Mouse (Mus musculus) intestine, embryonic 15.5 days (tissue): ENCODE results near the gene Iqschfp. TPM values are rescaled to one million over a fixed set of nuclear protein-coding genes. Genes with fewer than 3 reads are reported as not detected.

Experiments
- ATAC-seq: fragments of 200-750 bp; cut with Nextera tagmentation; 2 replicates; pipeline ENCODE4 v1.8.0; 2017; ENCODE audit warnings: moderate TSS enrichment, moderate library complexity
- H3K27ac ChIP-seq: fragments of 300-500 bp; sonication (generic); 2 replicates; pipeline ENCODE4 v1.5.1; 2015; ENCODE audit warnings: mild to moderate bottlenecking, inconsistent platforms
- H3K27me3 ChIP-seq: fragments of 300-500 bp; sonication (generic); replicated peaks from 2 replicates; pipeline ENCODE4 v1.6.1; 2015; ENCODE audit warnings: inconsistent platforms
- H3K36me3 ChIP-seq: fragments of 300-500 bp; sonication (generic); 2 replicates; pipeline ENCODE4 v1.6.1; 2015; ENCODE audit warnings: inconsistent platforms
- H3K4me1 ChIP-seq: fragments of 300-500 bp; sonication (generic); replicated peaks from 2 replicates; pipeline ENCODE4 v1.6.1; 2015; ENCODE audit warnings: inconsistent platforms
- H3K4me2 ChIP-seq: fragments of 300-500 bp; sonication (generic); replicated peaks from 2 replicates; pipeline ENCODE4 v1.6.1; 2015; ENCODE audit warnings: mild to moderate bottlenecking, inconsistent platforms
- H3K4me3 ChIP-seq: fragments of 300-500 bp; sonication (generic); replicated peaks from 2 replicates; pipeline ENCODE4 v1.5.1; 2015; ENCODE audit warnings: inconsistent platforms
- H3K9ac ChIP-seq: fragments of 300-500 bp; sonication (generic); 2 replicates; pipeline ENCODE4 v1.6.1; 2015; ENCODE audit warnings: inconsistent platforms
- H3K9me3 ChIP-seq: fragments of 300-500 bp; sonication (generic); 2 replicates; pipeline ENCODE4 v1.6.1; 2016; ENCODE audit warnings: inconsistent platforms
- WGBS: fragments of 180-500 bp; shearing (Covaris S2); methylation state at CpG from one replicate; pipeline ENCODE4 v1.1.7; 2015; 5-methylcytosine and 5-hydroxymethylcytosine counted together
- polyA plus RNA-seq: library from polyadenylated mRNA; unstranded; fragments of >200 nt; fragmentation: Nextera tagmentation; extraction: Ambion mirVana; gene quantifications from 2 replicates; pipeline ENCODE4 v1.2.1, GENCODE M21; 2015

The Iqschfp gene
- polyA plus RNA-seq, 1 experiment from 2014 or later = not detected

GRCm38 (mm10) chr3:68484021-68484420 is 592.0 kb downstream of the Iqschfp start:
- H3K9me3 ChIP-seq = no peaks in the 10 kb centered on the region
- 87% methylated on average over 9 of the region's 9 CpGs for WGBS
- H3K36me3 ChIP-seq = no peaks in the 10 kb centered on the region
- no peak for ATAC-seq
- H3K4me1 ChIP-seq = no peaks in the 10 kb centered on the region
- H3K4me3 ChIP-seq = no peak overlapping the region
- no peaks in the 10 kb centered on the region for H3K27me3 ChIP-seq
- H3K27ac ChIP-seq = no peak overlapping the region
- H3K9ac ChIP-seq = no peak overlapping the region
- H3K4me2 ChIP-seq = no peak overlapping the region

- Histone ChIP-seq H3K4me2 (no peak overlapping the region), H3K9ac (no peak overlapping the region), H3K27ac (no peak overlapping the region), H3K9me3 (no peaks in the 10 kb centered on the region), H3K27me3 (no peaks in the 10 kb centered on the region), H3K4me3 (no peak overlapping the region), H3K36me3 (no peaks in the 10 kb centered on the region), H3K4me1 (no peaks in the 10 kb centered on the region)
- no peak for ATAC-seq
- WGBS = 84% methylated on average over 4 of the region's 4 CpGs
Measured at GRCm38 (mm10) chr3:68484561-68484960, 592.5 kb downstream of the Iqschfp start.

DNA sequence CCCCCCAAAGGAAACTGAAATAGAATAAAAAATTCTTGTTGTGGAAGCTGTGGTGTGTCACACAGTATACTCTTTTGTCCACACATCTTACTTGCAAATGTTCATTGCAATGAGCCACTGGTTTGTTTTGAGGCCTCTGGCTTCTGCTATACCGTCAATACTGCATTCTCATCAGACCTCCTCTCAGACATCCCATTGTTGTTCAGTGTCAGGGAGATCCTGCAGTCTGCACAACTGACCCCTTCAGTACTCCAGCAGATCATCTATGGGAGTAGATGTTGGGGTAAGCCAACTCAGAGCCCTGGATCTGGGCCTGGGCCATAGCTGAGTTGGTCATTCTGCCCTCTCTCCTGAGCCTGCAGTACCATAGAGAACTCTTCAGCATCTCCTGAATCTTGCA is 595.6 kb downstream of the Iqschfp start:
- Histone ChIP-seq H3K9ac (no peak overlapping the region), H3K27ac (no peak overlapping the region), H3K4me3 (no peak overlapping the region), H3K27me3 (no peaks in the 10 kb centered on the region), H3K4me2 (no peak overlapping the region), H3K36me3 (no peaks in the 10 kb centered on the region), H3K4me1 (peaks cover 6% of the 10 kb centered on the region; the same call in 1 of the 2 replicates), H3K9me3 (no peaks in the 10 kb centered on the region)
- WGBS = 73% methylated on average over 1 of the region's 1 CpGs
- no peak for ATAC-seq

GRCm38 (mm10) chr3:68488316-68488715 is 596.3 kb downstream of the Iqschfp start:
- ATAC-seq = no peak
- Histone ChIP-seq H3K9ac (no peak overlapping the region), H3K36me3 (no peaks in the 10 kb centered on the region), H3K27ac (no peak overlapping the region), H3K4me3 (no peak overlapping the region), H3K9me3 (no peaks in the 10 kb centered on the region), H3K27me3 (no peaks in the 10 kb centered on the region), H3K4me1 (peaks cover 6% of the 10 kb centered on the region; the same call in 1 of the 2 replicates), H3K4me2 (no peak overlapping the region)
- WGBS = 44% methylated on average over 5 of the region's 5 CpGs

- Histone ChIP-seq H3K27me3 (no peaks in the 10 kb centered on the region), H3K4me2 (no peak overlapping the region), H3K27ac (no peak overlapping the region), H3K9me3 (no peaks in the 10 kb centered on the region), H3K4me1 (peaks cover 12% of the 10 kb centered on the region; the same call in 1 of the 2 replicates), H3K36me3 (no peaks in the 10 kb centered on the region), H3K4me3 (no peak overlapping the region), H3K9ac (no peak overlapping the region)
- WGBS = 77% methylated on average over 6 of the region's 6 CpGs
- no peak for ATAC-seq
Measured at GRCm38 (mm10) chr3:68491516-68491915, 599.5 kb downstream of the Iqschfp start.

GRCm38 (mm10) chr3:68492066-68492465 is 600.0 kb downstream of the Iqschfp start:
- Histone ChIP-seq H3K9ac (no peak overlapping the region), H3K4me3 (no peak overlapping the region), H3K36me3 (no peaks in the 10 kb centered on the region), H3K27ac (peak overlapping the region; percentile 95), H3K27me3 (no peaks in the 10 kb centered on the region), H3K4me1 (peaks cover 13% of the 10 kb centered on the region; the same call in 1 of the 2 replicates), H3K4me2 (peak overlapping the region; percentile 98; the same call in 1 of the 2 replicates), H3K9me3 (no peaks in the 10 kb centered on the region)
- WGBS = 39% methylated on average over 1 of the region's 1 CpGs
- no peak for ATAC-seq

- 22% methylated on average over 3 of the region's 3 CpGs for WGBS
- Histone ChIP-seq H3K36me3 (no peaks in the 10 kb centered on the region), H3K4me1 (peaks cover 13% of the 10 kb centered on the region; the same call in 1 of the 2 replicates), H3K4me2 (peak overlapping the region; percentile 98), H3K4me3 (peak overlapping the region; percentile 68), H3K27me3 (no peaks in the 10 kb centered on the region), H3K27ac (peak overlapping the region; percentile 95), H3K9me3 (no peaks in the 10 kb centered on the region), H3K9ac (no peak overlapping the region)
- no peak for ATAC-seq
Measured at GRCm38 (mm10) chr3:68492513-68492912, 600.5 kb downstream of the Iqschfp start.

DNA sequence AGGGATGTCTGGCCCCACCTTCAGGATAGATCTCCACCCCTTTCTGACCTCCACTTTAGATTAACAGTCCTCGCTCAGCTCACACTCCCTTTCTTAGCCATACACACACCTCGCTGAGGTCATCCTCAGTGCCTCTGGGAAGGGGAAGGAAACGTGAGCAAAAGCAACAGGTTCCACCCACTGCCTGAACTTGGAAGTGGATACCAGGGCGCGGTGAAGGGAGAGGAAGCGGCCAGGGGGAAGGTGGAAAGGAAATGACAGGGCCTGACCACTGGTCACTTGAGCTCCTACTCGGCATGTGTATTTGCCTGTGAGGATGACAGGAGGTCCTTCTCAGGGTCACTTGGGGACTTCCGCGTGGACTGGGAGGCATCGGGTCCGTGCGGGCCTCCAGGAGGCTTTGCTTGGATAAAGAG is 601.1 kb downstream of the Iqschfp start:
- Histone ChIP-seq H3K27ac (peak overlapping the region; percentile 95), H3K4me1 (peaks cover 13% of the 10 kb centered on the region; the same call in 1 of the 2 replicates)
- WGBS = 0% methylated on average over 12 of the region's 12 CpGs

GRCm38 (mm10) chr3:68493586-68494295 is 601.7 kb downstream of the Iqschfp start:
- peak; percentile 87 for ATAC-seq
- Histone ChIP-seq H3K4me2 (peak overlapping the region; percentile 98), H3K27ac (peak overlapping the region; percentile 95), H3K27me3 (no peaks in the 10 kb centered on the region), H3K4me1 (peaks cover 13% of the 10 kb centered on the region; the same call in 1 of the 2 replicates), H3K9ac (peak overlapping the region; percentile 74), H3K4me3 (peak overlapping the region; percentile 68), H3K36me3 (no peaks in the 10 kb centered on the region), H3K9me3 (no peaks in the 10 kb centered on the region)
- WGBS = under 1% methylated on average over 65 of the region's 70 CpGs

More for the DNA sequence above, 601.1 kb downstream of the Iqschfp start:
- Histone ChIP-seq H3K36me3 (no peaks in the 10 kb centered on the region), H3K27me3 (no peaks in the 10 kb centered on the region), H3K4me3 (peak overlapping the region; percentile 68), H3K9me3 (no peaks in the 10 kb centered on the region), H3K4me2 (peak overlapping the region; percentile 98), H3K9ac (peak overlapping the region; percentile 74)
- peak; percentile 80 for ATAC-seq

DNA sequence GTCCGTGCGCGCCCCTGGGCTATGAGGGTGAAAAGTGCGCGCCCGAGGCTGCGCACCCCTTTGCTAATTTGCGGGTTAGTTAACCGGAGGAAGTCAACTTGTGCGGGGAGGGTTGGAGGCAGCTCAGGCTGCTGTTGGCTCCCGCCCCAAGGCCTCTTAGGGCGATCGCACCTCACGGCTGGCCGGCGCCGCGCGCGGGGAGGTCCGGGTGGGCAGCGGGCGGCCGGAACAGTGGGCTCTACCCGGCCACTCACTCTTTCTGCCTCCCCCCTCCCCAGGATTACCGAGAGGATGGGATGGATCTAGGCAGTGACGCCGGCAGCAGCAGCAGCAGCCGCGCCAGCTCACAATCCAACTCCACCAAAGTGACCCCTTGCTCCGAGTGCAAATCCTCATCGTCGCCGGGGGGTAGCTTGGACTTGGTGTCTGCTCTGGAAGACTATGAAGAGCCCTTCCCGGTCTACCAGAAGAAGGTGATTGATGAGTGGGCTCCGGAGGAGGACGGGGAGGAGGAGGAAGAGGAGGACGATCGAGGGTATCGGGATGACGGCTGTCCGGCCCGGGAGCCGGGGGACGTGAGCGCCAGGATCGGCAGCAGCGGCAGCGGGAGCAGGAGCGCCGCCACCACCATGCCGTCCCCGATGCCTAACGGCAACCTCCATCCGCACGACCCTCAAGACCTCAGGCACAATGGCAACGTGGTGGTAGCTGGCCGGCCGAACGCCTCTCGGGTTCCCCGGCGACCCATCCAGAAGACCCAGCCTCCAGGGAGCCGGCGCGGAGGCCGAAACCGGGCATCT is 602.5 kb downstream of the Iqschfp start:
- no peaks in the 10 kb centered on the region for H3K9me3 ChIP-seq
- no peaks in the 10 kb centered on the region for H3K27me3 ChIP-seq
- H3K4me3 ChIP-seq = peak overlapping the region; percentile 68
- H3K36me3 ChIP-seq = no peaks in the 10 kb centered on the region
- H3K27ac ChIP-seq = peak overlapping the region; percentile 95
- H3K9ac ChIP-seq = peak overlapping the region; percentile 71
- H3K4me2 ChIP-seq = peak overlapping the region; percentile 98
- under 1% methylated on average over 68 of the region's 68 CpGs for WGBS
- ATAC-seq = no peak; the same call in 1 of the 2 replicates
- peaks cover 13% of the 10 kb centered on the region; the same call in 1 of the 2 replicates for H3K4me1 ChIP-seq

GRCm38 (mm10) chr3:68495096-68495735 is 603.2 kb downstream of the Iqschfp start:
- no peaks in the 10 kb centered on the region for H3K36me3 ChIP-seq
- peaks cover 13% of the 10 kb centered on the region; the same call in 1 of the 2 replicates for H3K4me1 ChIP-seq
- peak; percentile 21 for ATAC-seq
- no peaks in the 10 kb centered on the region for H3K27me3 ChIP-seq
- peak overlapping the region; percentile 71 for H3K9ac ChIP-seq
- peak overlapping the region; percentile 98 for H3K4me2 ChIP-seq
- peak overlapping the region; percentile 68 for H3K4me3 ChIP-seq
- peak overlapping the region; percentile 95 for H3K27ac ChIP-seq
- WGBS = under 1% methylated on average over 36 of the region's 38 CpGs
- H3K9me3 ChIP-seq = no peaks in the 10 kb centered on the region

DNA sequence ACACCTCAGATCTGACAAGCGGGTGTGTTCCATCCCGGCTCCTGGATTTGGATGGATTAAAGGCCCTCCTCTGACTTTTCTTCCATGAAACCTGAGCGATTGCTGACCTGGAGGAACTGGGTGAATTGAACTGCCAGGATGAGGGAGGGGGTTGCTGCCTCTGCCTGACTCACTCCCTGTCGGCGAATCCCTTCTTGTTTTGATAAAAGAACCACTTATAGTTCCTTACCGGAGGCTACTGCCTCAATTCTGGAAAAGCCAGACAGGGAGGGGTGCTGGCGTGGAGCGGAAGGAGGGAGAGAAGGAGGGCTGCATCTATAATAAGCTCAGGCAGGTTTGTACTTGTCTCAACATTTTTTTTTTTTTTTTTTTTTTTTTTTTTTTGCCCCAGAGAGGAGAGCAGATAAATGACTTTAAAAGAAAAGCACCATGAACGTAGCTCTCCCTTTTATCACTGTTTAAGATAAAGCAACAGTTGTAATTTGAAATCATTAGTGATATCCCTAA is 603.8 kb downstream of the Iqschfp start:
- Histone ChIP-seq H3K4me3 (peak overlapping the region; percentile 68), H3K4me1 (peaks cover 13% of the 10 kb centered on the region; the same call in 1 of the 2 replicates), H3K27ac (peak overlapping the region; percentile 95), H3K9me3 (no peaks in the 10 kb centered on the region), H3K27me3 (no peaks in the 10 kb centered on the region), H3K36me3 (no peaks in the 10 kb centered on the region), H3K4me2 (peak overlapping the region; percentile 98), H3K9ac (peak overlapping the region; percentile 71)
- ATAC-seq = no peak
- 7% methylated on average over 9 of the region's 9 CpGs for WGBS
